Mouse (Mus musculus) ES-E14 (cell line): ENCODE results near the gene Ugt1a10. TPM values are rescaled to one million over a fixed set of nuclear protein-coding genes. Genes with fewer than 3 reads are reported as not detected.
A peak's percentile ranks its signal among the peaks of the same experiment; 100 is the strongest.
"Not testable (repeated sequence)": the region's sequence is repeated elsewhere in the genome, so short reads cannot be mapped to it uniquely, and the experiment has no call there.

Source experiments
- DNase-seq: peaks from one replicate; pipeline ENCODE4 v3.0.0-alpha.2; 2013; ENCODE audit warnings: low read depth, low spot score
- H3K27ac ChIP-seq: 2 replicates; pipeline ENCODE4 v1.5.1; 2012; ENCODE audit warnings: low read depth, mild to moderate bottlenecking, low read length, moderate library complexity, mixed read lengths; ENCODE audit not compliant: poor library complexity, insufficient read depth, severe bottlenecking
- H3K36me3 ChIP-seq: 2 replicates; pipeline ENCODE4 v1.6.1; 2012; ENCODE audit warnings: mild to moderate bottlenecking, low read length, moderate library complexity, mixed read lengths; ENCODE audit not compliant: control insufficient read depth, poor library complexity, insufficient read depth, severe bottlenecking
- H3K4me1 ChIP-seq, 2 experiments: fragments of 150-350 bp in 1 of 2; sonication (generic) in 1 of 2; 2 replicates each; pipeline ENCODE4 v1.6.1; 2012; ENCODE audit warnings: low read length in 2 of 2, mild to moderate bottlenecking in 1 of 2, mixed read lengths in 1 of 2; ENCODE audit not compliant: control insufficient read depth in 2 of 2, insufficient read depth in 2 of 2, poor library complexity in 1 of 2
- H3K4me3 ChIP-seq, 2 experiments: fragments of 150-350 bp in 1 of 2; sonication (generic) in 1 of 2; 2 replicates each; pipeline ENCODE4 v1.5.1; 2012; ENCODE audit warnings: low read length in 2 of 2, low read depth in 1 of 2, mild to moderate bottlenecking in 1 of 2, mixed read lengths in 1 of 2; ENCODE audit not compliant: insufficient read depth in 1 of 2, poor library complexity in 1 of 2, severe bottlenecking in 1 of 2
- H3K9ac ChIP-seq: 2 replicates; pipeline ENCODE4 v1.6.1; 2012; ENCODE audit warnings: low read depth, mild to moderate bottlenecking, low read length, mixed read lengths; ENCODE audit not compliant: poor library complexity, insufficient read depth, severe bottlenecking
- H3K9me3 ChIP-seq: fragments of 150-350 bp; sonication (generic); 2 replicates; pipeline ENCODE4 v1.6.1; 2012; ENCODE audit warnings: low read depth, mild to moderate bottlenecking, low read length; ENCODE audit not compliant: control insufficient read depth, insufficient read depth
- CHD2 ChIP-seq: IDR thresholded peaks from 2 replicates; pipeline ENCODE4 v1.6.1; 2014; ENCODE audit warnings: mild to moderate bottlenecking, low read depth, low read length, inconsistent platforms
- HCFC1 ChIP-seq: IDR thresholded peaks from 2 replicates; pipeline ENCODE4 v1.6.1; 2012; ENCODE audit warnings: low read length, inconsistent platforms, borderline replicate concordance; ENCODE audit not compliant: insufficient read depth
- MAFK ChIP-seq: IDR thresholded peaks from 2 replicates; pipeline ENCODE4 v1.6.1; 2014; ENCODE audit warnings: mild to moderate bottlenecking, low read depth, low read length, inconsistent platforms; ENCODE audit not compliant: insufficient read depth
- ZC3H11A ChIP-seq: IDR thresholded peaks from 2 replicates; pipeline ENCODE4 v1.6.1; 2012; ENCODE audit warnings: low read depth, mild to moderate bottlenecking, inconsistent platforms, low read length, borderline replicate concordance
- ZNF384 ChIP-seq: IDR thresholded peaks from 2 replicates; pipeline ENCODE4 v1.6.1; 2012; ENCODE audit warnings: low read depth, low read length, inconsistent platforms
- in situ Hi-C, 2 experiments: fragments of 600-800 bp; cut with MboI; formaldehyde crosslinking; loops; one replicate each; pipeline ENCODE4 v1.15.1; 2025; ENCODE audit warnings: low sequenced_read_pairs in 2 of 2, inconsistent platforms in 1 of 2; ENCODE audit not compliant: unreplicated experiment in 2 of 2
- total RNA-seq: library from RNA; depleted of rRNA; stranded (reverse); fragments of 300-350 nt; gene quantifications from 2 replicates; pipeline ENCODE4 v1.2.3, GENCODE M21; 2012

Ugt1a10 gene
- total RNA-seq, 1 experiment = not detected

- no peak for DNase-seq
- no peak overlapping the region for H3K4me3 ChIP-seq
- no peak for TF ChIP-seq ZNF384
- TF ChIP-seq HCFC1 = no peak
- TF ChIP-seq MAFK = no peak
- no peak for TF ChIP-seq ZC3H11A
- no peak for TF ChIP-seq CHD2
- 0 out of 4 replicates have a peak, but pooled peaks cover 0 to 2% of the 10 kb centered on the region in 2 experiments for H3K4me1 ChIP-seq
- no peak overlapping the region for H3K9ac ChIP-seq
- no peaks in the 10 kb centered on the region for H3K9me3 ChIP-seq
- in situ Hi-C loops = no loop called here
- H3K27ac ChIP-seq = no peak overlapping the region
- H3K36me3 ChIP-seq = no peaks in the 10 kb centered on the region
These were observed 81.5 kb downstream of the Ugt1a10 start for GRCm38 (mm10) chr1:88136646-88137045.

GRCm38 (mm10) chr1:88137264-88137663 is 82.1 kb downstream of the Ugt1a10 start:
- no peaks in the 10 kb centered on the region for H3K36me3 ChIP-seq
- H3K27ac ChIP-seq = no peak overlapping the region
- no peak for DNase-seq
- H3K9me3 ChIP-seq = no peaks in the 10 kb centered on the region
- no peak overlapping the region for H3K4me3 ChIP-seq
- in situ Hi-C loops = no loop called here
- 0 out of 4 replicates have a peak, but pooled peaks cover 0 to 2% of the 10 kb centered on the region in 2 experiments for H3K4me1 ChIP-seq
- TF ChIP-seq CHD2 = no peak
- TF ChIP-seq ZC3H11A = no peak
- no peak for TF ChIP-seq HCFC1
- TF ChIP-seq MAFK = no peak
- no peak for TF ChIP-seq ZNF384
- H3K9ac ChIP-seq = no peak overlapping the region

- Histone ChIP-seq H3K9me3 (no peaks in the 10 kb centered on the region), H3K4me1 (0 out of 4 replicates have a peak, but pooled peaks cover 0 to 2% of the 10 kb centered on the region in 2 experiments), H3K4me3 (no peak overlapping the region), H3K9ac (no peak overlapping the region), H3K27ac (no peak overlapping the region), H3K36me3 (no peaks in the 10 kb centered on the region)
- in situ Hi-C loops = no loop called here
- DNase-seq = no peak
- no peak for TF ChIP-seq CHD2
- no peak for TF ChIP-seq MAFK
- TF ChIP-seq ZC3H11A = no peak
- TF ChIP-seq HCFC1 = no peak
- no peak for TF ChIP-seq ZNF384
These were observed 83.0 kb downstream of the Ugt1a10 start for GRCm38 (mm10) chr1:88138145-88138544.

- 0 out of 2 replicates have a peak, but pooled peaks have one; percentile 18 for TF ChIP-seq MAFK
- in situ Hi-C loops, H3K9ac ChIP-seq, DNase-seq, H3K36me3 ChIP-seq, H3K4me3 ChIP-seq, H3K27ac ChIP-seq, H3K9me3 ChIP-seq, H3K4me1 ChIP-seq: not testable (repeated sequence)
These were observed 85.3 kb downstream of the Ugt1a10 start for GRCm38 (mm10) chr1:88140492-88140891.

GRCm38 (mm10) chr1:88143966-88144675 is 88.9 kb downstream of the Ugt1a10 start:
- H3K4me3 ChIP-seq, H3K27ac ChIP-seq, in situ Hi-C loops, DNase-seq, H3K4me1 ChIP-seq, H3K36me3 ChIP-seq, H3K9ac ChIP-seq, H3K9me3 ChIP-seq: not testable (repeated sequence)

- H3K36me3 ChIP-seq, in situ Hi-C loops, H3K9me3 ChIP-seq, H3K4me1 ChIP-seq, H3K4me3 ChIP-seq, H3K9ac ChIP-seq, H3K27ac ChIP-seq: not testable (repeated sequence)
- DNase-seq = peak; percentile 29
These were observed 90.1 kb downstream of the Ugt1a10 start for GRCm38 (mm10) chr1:88145278-88145677.

GRCm38 (mm10) chr1:88150133-88150532 is 94.9 kb downstream of the Ugt1a10 start:
- H3K27ac ChIP-seq, H3K9ac ChIP-seq, H3K9me3 ChIP-seq, H3K36me3 ChIP-seq, in situ Hi-C loops, DNase-seq, H3K4me3 ChIP-seq, H3K4me1 ChIP-seq: not testable (repeated sequence)
